Mouse (Mus musculus) kidney, embryonic 15.5 days (tissue): ENCODE measurements around the gene Chst8. TPM values are rescaled to one million over a fixed set of nuclear protein-coding genes. Genes with fewer than 3 reads are reported as not detected.

Experiments used
- ATAC-seq: fragments of 200-750 bp; cut with Nextera tagmentation; replicated peaks from 2 replicates; pipeline ENCODE4 v1.8.0; 2017; ENCODE audit warnings: moderate TSS enrichment; ENCODE audit not compliant: low FRiP score
- H3K27ac ChIP-seq: fragments of 300-500 bp; sonication (generic); 2 replicates; pipeline ENCODE4 v1.5.1; 2015; ENCODE audit warnings: mild to moderate bottlenecking, inconsistent platforms
- H3K27me3 ChIP-seq: fragments of 300-500 bp; sonication (generic); 2 replicates; pipeline ENCODE4 v1.6.1; 2015; ENCODE audit warnings: inconsistent platforms
- H3K36me3 ChIP-seq: fragments of 300-500 bp; sonication (generic); 2 replicates; pipeline ENCODE4 v1.6.1; 2015; ENCODE audit warnings: inconsistent platforms
- H3K4me1 ChIP-seq: fragments of 300-500 bp; sonication (generic); 2 replicates; pipeline ENCODE4 v1.6.1; 2015; ENCODE audit warnings: inconsistent platforms
- H3K4me2 ChIP-seq: fragments of 300-500 bp; sonication (generic); 2 replicates; pipeline ENCODE4 v1.6.1; 2015; ENCODE audit warnings: moderate library complexity, mild to moderate bottlenecking, inconsistent platforms
- H3K4me3 ChIP-seq: fragments of 300-500 bp; sonication (generic); replicated peaks from 2 replicates; pipeline ENCODE4 v1.5.1; 2015; ENCODE audit warnings: mild to moderate bottlenecking, inconsistent platforms
- H3K9ac ChIP-seq: fragments of 300-500 bp; sonication (generic); 2 replicates; pipeline ENCODE4 v1.6.1; 2015; ENCODE audit warnings: mild to moderate bottlenecking, inconsistent platforms
- H3K9me3 ChIP-seq: fragments of 300-500 bp; sonication (generic); replicated peaks from 2 replicates; pipeline ENCODE4 v1.6.1; 2016; ENCODE audit warnings: inconsistent platforms
- WGBS: fragments of 180-500 bp; shearing (Covaris S2); methylation state at CpG from one replicate; pipeline ENCODE4 v1.1.7; 2015; ENCODE audit warnings: mixed read lengths; 5-methylcytosine and 5-hydroxymethylcytosine counted together
- polyA plus RNA-seq: library from polyadenylated mRNA; unstranded; fragments of >200 nt; fragmentation: Nextera tagmentation; extraction: Ambion mirVana; gene quantifications from 2 replicates; pipeline ENCODE4 v1.2.1, GENCODE M21; 2015

Chst8 gene
- polyA plus RNA-seq, 1 experiment from 2014 or later = 13.0 TPM

- Histone ChIP-seq H3K4me1 (peaks cover 37% of the 10 kb centered on the region), H3K27me3 (0 out of 2 replicates have a peak, but pooled peaks cover 3% of the 10 kb centered on the region), H3K9ac (no peak overlapping the region), H3K4me2 (peak overlapping the region; percentile 47), H3K9me3 (no peaks in the 10 kb centered on the region), H3K4me3 (no peak overlapping the region), H3K27ac (peak overlapping the region; percentile 56), H3K36me3 (no peaks in the 10 kb centered on the region)
- WGBS = 3% methylated on average over 11 of the region's 11 CpGs
- no peak for ATAC-seq
These were observed 13.8 kb downstream of the Chst8 start for GRCm38 (mm10) chr7:34798441-34799403.

DNA sequence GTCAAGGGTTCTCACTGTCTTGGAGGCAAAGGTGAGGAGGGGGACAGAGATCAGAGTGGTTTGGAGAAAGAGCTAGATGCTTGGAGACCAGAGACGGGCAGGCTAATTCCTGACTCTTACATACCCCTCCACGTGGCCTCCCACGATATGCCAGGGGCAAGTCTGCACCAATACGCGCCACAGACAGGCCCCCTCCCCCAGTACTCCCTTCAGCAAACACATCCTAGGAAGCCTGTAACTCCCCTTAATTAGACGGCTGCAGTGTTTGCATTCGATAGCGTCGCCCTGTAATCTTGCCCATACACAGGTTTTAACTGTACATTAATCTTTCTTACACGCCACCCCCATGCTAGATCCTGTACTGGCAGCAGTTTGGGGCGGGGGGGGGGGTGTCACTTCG is 14.5 kb downstream of the Chst8 start:
- Histone ChIP-seq H3K9me3 (no peaks in the 10 kb centered on the region), H3K4me3 (no peak overlapping the region), H3K36me3 (no peaks in the 10 kb centered on the region), H3K27ac (peak overlapping the region; percentile 56), H3K4me2 (peak overlapping the region; percentile 47), H3K27me3 (0 out of 2 replicates have a peak, but pooled peaks cover 3% of the 10 kb centered on the region), H3K4me1 (peaks cover 37% of the 10 kb centered on the region), H3K9ac (no peak overlapping the region)
- 0 out of 2 replicates have a peak, but pooled peaks have one; percentile 55 for ATAC-seq
- WGBS = 3% methylated on average over 12 of the region's 12 CpGs

DNA sequence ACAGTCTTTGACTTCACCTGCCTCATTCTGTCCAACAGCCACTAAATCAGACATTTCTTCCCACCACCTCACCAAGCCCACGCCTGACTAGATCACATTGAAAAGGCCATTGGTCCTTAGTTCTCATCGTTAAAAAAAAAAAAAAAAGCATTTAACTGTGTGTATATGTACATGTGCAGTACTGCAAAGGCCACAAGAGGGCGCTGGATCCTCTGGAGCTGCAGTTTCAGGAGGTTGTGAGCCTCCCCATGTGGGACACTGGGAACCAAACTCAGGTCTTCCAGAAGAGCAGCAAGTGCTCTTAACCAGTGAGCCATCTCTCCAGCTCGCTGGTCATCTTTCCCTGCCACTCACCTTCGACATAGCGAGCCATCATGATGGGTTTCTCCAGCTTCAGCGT is 22.1 kb downstream of the Chst8 start:
- 77% methylated on average over 7 of the region's 7 CpGs for WGBS
- H3K4me3 ChIP-seq = no peak overlapping the region
- H3K36me3 ChIP-seq = no peaks in the 10 kb centered on the region
- no peak overlapping the region for H3K27ac ChIP-seq
- ATAC-seq = no peak
- H3K27me3 ChIP-seq = no peaks in the 10 kb centered on the region
- no peak overlapping the region for H3K9ac ChIP-seq
- no peak overlapping the region for H3K4me2 ChIP-seq
- no peaks in the 10 kb centered on the region; the same call in 1 of the 2 replicates for H3K9me3 ChIP-seq
- no peaks in the 10 kb centered on the region for H3K4me1 ChIP-seq

DNA sequence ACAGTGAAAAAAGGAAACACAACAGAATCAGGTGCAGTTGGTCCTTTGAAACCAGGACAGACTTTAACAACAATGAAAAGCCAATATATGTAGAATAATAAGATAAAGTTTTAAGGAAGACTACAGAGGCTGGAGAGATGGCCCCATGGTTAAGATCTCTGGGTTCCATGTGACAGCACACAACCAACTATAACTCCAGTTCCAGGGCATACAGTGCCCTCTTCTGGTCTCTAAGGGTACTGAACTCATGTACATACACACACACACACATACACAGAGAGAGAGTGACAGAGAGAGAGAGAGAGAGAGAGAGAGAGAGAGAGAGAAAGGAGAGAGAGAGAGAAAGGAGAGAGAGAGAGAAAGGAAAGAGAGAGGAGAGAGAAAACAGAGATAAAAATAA is 25.3 kb downstream of the Chst8 start:
- Histone ChIP-seq H3K36me3 (no peaks in the 10 kb centered on the region), H3K9ac (no peak overlapping the region), H3K4me1 (0 out of 2 replicates have a peak, but pooled peaks cover 3% of the 10 kb centered on the region), H3K4me3 (no peak overlapping the region), H3K9me3 (no peaks in the 10 kb centered on the region; the same call in 1 of the 2 replicates), H3K27ac (no peak overlapping the region), H3K4me2 (no peak overlapping the region), H3K27me3 (no peaks in the 10 kb centered on the region)
- ATAC-seq = no peak

DNA sequence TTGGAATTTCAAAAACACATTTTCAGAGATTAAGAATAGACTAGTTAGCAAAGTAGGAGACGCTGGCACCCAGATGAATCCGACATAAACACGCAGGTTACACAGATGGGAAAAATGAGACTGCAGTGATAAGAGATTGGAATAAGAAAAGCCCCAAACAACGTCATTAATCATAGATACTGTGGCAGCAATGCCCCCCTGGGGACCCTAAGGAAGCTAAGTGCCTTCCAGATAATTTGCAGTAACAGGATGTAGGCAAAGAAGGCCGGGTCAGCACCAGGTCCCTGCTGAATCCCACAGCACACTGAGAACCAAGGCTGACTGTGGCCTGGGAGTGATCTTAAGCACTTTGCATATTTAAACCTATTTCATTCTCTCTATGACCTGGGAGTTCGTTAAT is 27.5 kb downstream of the Chst8 start:
- Histone ChIP-seq H3K9ac (no peak overlapping the region), H3K4me1 (0 out of 2 replicates have a peak, but pooled peaks cover 3% of the 10 kb centered on the region), H3K27me3 (no peaks in the 10 kb centered on the region), H3K9me3 (no peaks in the 10 kb centered on the region), H3K4me3 (no peak overlapping the region), H3K36me3 (no peaks in the 10 kb centered on the region), H3K4me2 (no peak overlapping the region), H3K27ac (no peak overlapping the region)
- ATAC-seq = no peak
- 48% methylated on average over 6 of the region's 6 CpGs for WGBS

DNA sequence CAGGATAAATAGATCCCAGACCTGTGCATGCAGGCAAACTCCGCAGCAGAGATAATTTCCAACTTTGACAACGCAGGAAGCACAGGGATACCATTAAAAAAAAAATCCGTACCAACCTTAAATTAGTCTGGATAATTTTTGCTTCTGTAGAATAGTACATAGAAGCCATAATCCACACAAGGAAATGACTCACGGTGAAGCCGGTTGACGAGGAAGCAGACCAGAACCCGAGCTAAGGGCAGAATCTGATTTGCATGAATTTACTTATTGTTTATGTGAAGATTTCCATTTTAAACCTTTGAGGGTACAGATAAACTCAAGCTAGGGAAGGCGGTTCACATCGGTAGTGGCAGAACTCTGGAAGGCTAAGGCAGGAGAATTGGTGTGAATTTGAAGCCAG is 28.0 kb downstream of the Chst8 start:
- Histone ChIP-seq H3K9ac (no peak overlapping the region), H3K27ac (no peak overlapping the region), H3K36me3 (no peaks in the 10 kb centered on the region), H3K4me2 (no peak overlapping the region), H3K4me1 (0 out of 2 replicates have a peak, but pooled peaks cover 3% of the 10 kb centered on the region), H3K27me3 (no peaks in the 10 kb centered on the region), H3K4me3 (no peak overlapping the region), H3K9me3 (no peaks in the 10 kb centered on the region)
- no peak for ATAC-seq
- WGBS = 60% methylated on average over 9 of the region's 9 CpGs

DNA sequence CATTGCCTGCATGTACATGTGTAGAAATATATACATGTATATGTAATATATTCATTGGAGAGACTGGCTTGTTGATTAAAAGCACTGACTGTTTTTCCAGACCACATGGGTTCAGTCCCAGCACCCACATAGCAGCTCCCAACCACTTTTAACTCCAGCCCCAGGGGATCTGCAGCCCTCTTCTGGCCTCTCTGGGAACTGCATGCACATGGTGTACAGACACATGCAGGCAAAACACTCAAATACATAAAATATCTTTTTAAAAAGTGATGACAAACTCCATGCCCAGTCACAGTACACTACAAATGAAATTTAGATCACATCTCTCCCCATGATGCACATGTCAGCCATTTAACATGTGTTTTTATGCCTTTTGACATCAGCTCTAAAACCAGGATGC is 30.5 kb downstream of the Chst8 start:
- ATAC-seq = no peak
- H3K9me3 ChIP-seq = no peaks in the 10 kb centered on the region
- H3K27me3 ChIP-seq = no peaks in the 10 kb centered on the region
- H3K9ac ChIP-seq = no peak overlapping the region
- H3K27ac ChIP-seq = no peak overlapping the region
- no peaks in the 10 kb centered on the region for H3K36me3 ChIP-seq
- H3K4me1 ChIP-seq = 0 out of 2 replicates have a peak, but pooled peaks cover 3% of the 10 kb centered on the region
- no peak overlapping the region for H3K4me3 ChIP-seq
- H3K4me2 ChIP-seq = no peak overlapping the region

DNA sequence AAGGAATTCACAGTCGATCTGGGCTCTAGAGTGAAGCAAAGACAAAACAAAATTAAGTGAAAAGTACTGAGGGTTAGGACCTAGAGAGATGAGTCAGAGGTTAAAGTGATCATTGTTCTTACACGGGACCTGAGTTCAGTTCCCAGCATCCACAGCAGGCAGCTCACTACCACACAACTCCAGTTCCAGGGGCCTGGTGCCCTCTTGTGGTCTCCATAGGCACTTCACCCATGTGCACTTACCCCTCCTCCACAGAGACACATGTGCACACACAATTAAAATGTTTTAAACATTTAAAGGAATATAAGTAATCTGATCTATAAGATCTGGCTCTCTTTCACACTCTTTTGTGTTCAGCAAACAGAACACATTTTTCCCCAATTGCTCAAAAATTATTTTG is 31.3 kb downstream of the Chst8 start:
- ATAC-seq = no peak
- H3K4me2 ChIP-seq = no peak overlapping the region
- H3K4me1 ChIP-seq = 0 out of 2 replicates have a peak, but pooled peaks cover 3% of the 10 kb centered on the region

DNA sequence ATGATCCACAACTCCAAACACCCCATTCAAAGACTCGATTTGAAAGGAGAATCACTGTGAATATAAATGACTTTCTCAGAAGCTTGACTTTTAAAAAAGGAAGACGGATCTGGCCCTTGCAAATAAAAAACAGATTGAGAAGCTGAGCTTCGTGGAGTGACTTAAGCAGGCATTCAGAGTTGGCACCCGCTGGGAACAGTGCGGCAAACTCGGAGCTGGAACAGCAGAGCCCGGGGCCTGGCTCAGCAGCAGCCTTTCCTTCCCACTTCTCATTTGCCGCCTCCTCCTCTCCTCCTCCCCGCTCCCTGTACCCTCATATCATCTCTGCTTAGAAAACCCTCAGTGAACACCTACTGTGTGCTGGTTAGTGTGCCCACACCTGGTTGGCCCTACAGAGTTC is 34.1 kb downstream of the Chst8 start:
- H3K4me1 ChIP-seq = peaks cover 23% of the 10 kb centered on the region
- H3K4me3 ChIP-seq = no peak overlapping the region
- H3K27me3 ChIP-seq = no peaks in the 10 kb centered on the region
- H3K27ac ChIP-seq = no peak overlapping the region
- no peak overlapping the region for H3K9ac ChIP-seq
- no peaks in the 10 kb centered on the region for H3K9me3 ChIP-seq
- no peak overlapping the region for H3K4me2 ChIP-seq
- WGBS = 47% methylated on average over 9 of the region's 9 CpGs
- H3K36me3 ChIP-seq = no peaks in the 10 kb centered on the region
- ATAC-seq = no peak

More for the DNA sequence above, 31.3 kb downstream of the Chst8 start:
- Histone ChIP-seq H3K36me3 (no peaks in the 10 kb centered on the region), H3K9me3 (no peaks in the 10 kb centered on the region), H3K27me3 (no peaks in the 10 kb centered on the region), H3K27ac (no peak overlapping the region), H3K4me3 (no peak overlapping the region), H3K9ac (no peak overlapping the region)
- 97% methylated on average over 2 of the region's 2 CpGs for WGBS

DNA sequence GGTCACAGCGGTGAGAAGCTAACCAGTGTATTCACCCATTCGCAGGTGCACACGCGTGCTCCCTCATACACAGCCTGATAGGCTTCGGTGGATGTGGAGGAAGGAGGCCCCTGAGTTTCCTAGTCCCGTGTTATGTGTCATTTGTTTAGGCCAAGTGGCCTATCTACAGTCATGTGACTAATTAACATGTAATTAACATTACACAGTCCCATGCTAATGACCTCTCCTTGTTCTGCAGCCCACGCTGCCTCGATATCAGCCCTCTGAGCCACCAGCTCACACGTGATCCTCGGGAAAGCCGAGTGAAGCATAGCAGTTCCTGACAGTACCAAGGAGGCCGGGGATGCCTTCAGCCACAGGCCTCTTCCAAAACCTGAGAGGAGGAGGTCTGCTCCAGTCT is 36.9 kb downstream of the Chst8 start:
- no peaks in the 10 kb centered on the region for H3K9me3 ChIP-seq
- H3K4me2 ChIP-seq = no peak overlapping the region
- no peak overlapping the region for H3K9ac ChIP-seq
- no peaks in the 10 kb centered on the region for H3K36me3 ChIP-seq
- 67% methylated on average over 12 of the region's 12 CpGs for WGBS
- H3K27me3 ChIP-seq = no peaks in the 10 kb centered on the region
- no peak overlapping the region for H3K27ac ChIP-seq
- ATAC-seq = 0 out of 2 replicates have a peak, but pooled peaks have one; percentile 36
- H3K4me1 ChIP-seq = peaks cover 23% of the 10 kb centered on the region
- no peak overlapping the region for H3K4me3 ChIP-seq

GRCm38 (mm10) chr7:34774947-34775346 is 37.6 kb downstream of the Chst8 start:
- Histone ChIP-seq H3K4me2 (no peak overlapping the region), H3K27ac (no peak overlapping the region), H3K4me1 (peaks cover 23% of the 10 kb centered on the region), H3K4me3 (no peak overlapping the region), H3K36me3 (no peaks in the 10 kb centered on the region), H3K9ac (no peak overlapping the region), H3K9me3 (no peaks in the 10 kb centered on the region), H3K27me3 (no peaks in the 10 kb centered on the region)
- ATAC-seq = peak; percentile 58; the same call in 1 of the 2 replicates
- WGBS = 75% methylated on average over 4 of the region's 4 CpGs

DNA sequence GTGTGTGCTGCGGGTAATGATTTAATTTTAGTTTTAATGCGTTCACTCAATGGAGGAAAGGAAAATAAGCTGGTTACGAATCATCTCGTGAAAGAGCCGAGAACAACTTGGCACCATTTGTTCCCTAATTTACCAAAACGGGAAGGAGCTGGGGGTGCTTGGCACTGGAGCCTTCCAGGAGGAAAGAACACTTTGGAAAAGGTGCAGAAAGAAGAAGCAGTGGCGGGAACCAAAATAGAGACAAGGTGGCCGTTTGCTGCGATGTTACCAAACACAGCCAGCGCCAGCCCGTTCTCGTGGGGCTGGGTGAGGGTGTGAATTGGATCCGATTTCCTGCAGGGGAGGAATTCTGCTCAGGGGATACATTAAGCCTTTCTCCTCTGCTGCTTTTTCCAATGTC is 38.5 kb downstream of the Chst8 start:
- no peak overlapping the region for H3K4me3 ChIP-seq
- no peak overlapping the region for H3K9ac ChIP-seq
- no peak overlapping the region for H3K27ac ChIP-seq
- no peaks in the 10 kb centered on the region for H3K27me3 ChIP-seq
- no peaks in the 10 kb centered on the region for H3K9me3 ChIP-seq
- H3K36me3 ChIP-seq = no peaks in the 10 kb centered on the region
- ATAC-seq = no peak
- peak overlapping the region; percentile 43 for H3K4me2 ChIP-seq
- WGBS = 14% methylated on average over 13 of the region's 13 CpGs
- H3K4me1 ChIP-seq = peaks cover 23% of the 10 kb centered on the region
